Mouse (Mus musculus) hindbrain, postnatal 0 days (tissue): ENCODE data around the gene Dcaf6. TPM values are rescaled to one million over a fixed set of nuclear protein-coding genes. Genes with fewer than 3 reads are reported as not detected.

Experiments used
- ATAC-seq: fragments of 200-750 bp; cut with Nextera tagmentation; 2 replicates; pipeline ENCODE4 v1.8.0; 2017; ENCODE audit warnings: mild to moderate bottlenecking, moderate TSS enrichment, moderate library complexity
- DNase-seq: peaks from one replicate; pipeline ENCODE4 v3.0.0-alpha.2; 2015; ENCODE audit warnings: low spot score
- H3K27ac ChIP-seq: fragments of 300-500 bp; sonication (generic); 2 replicates; pipeline ENCODE4 v1.5.1; 2014; ENCODE audit warnings: mild to moderate bottlenecking
- H3K27me3 ChIP-seq: fragments of 300-500 bp; sonication (generic); 2 replicates; pipeline ENCODE4 v1.6.1; 2014; ENCODE audit warnings: low read length, mixed read lengths; ENCODE audit not compliant: insufficient read depth
- H3K36me3 ChIP-seq: fragments of 300-500 bp; sonication (generic); 2 replicates; pipeline ENCODE4 v1.6.1; 2014; ENCODE audit warnings: low read length, mixed read lengths; ENCODE audit not compliant: insufficient read depth
- H3K4me1 ChIP-seq: fragments of 300-500 bp; sonication (generic); 2 replicates; pipeline ENCODE4 v1.6.1; 2014; ENCODE audit warnings: antibody characterized with exemption, low read length, mixed read lengths; ENCODE audit not compliant: insufficient read depth
- H3K4me2 ChIP-seq: fragments of 300-500 bp; sonication (generic); 2 replicates; pipeline ENCODE4 v1.6.1; 2014; ENCODE audit warnings: low read depth, mild to moderate bottlenecking, low read length, moderate library complexity, mixed read lengths
- H3K4me3 ChIP-seq: fragments of 300-500 bp; sonication (generic); 2 replicates; pipeline ENCODE4 v1.5.1; 2014; ENCODE audit warnings: low read length
- H3K9ac ChIP-seq: fragments of 300-500 bp; sonication (generic); replicated peaks from 2 replicates; pipeline ENCODE4 v1.6.1; 2014; ENCODE audit warnings: mild to moderate bottlenecking, low read length, moderate library complexity, mixed read lengths
- H3K9me3 ChIP-seq: fragments of 300-500 bp; sonication (generic); 2 replicates; pipeline ENCODE4 v1.6.1; 2016; ENCODE audit warnings: low read length, mixed read lengths
- CTCF ChIP-seq: IDR thresholded peaks from 2 replicates; pipeline ENCODE4 v1.5.1; 2016; ENCODE audit warnings: antibody characterized with exemption, control low read depth, low read depth
- WGBS: fragments of 180-500 bp; shearing (Covaris S2); extraction: QIAGEN DNeasy Blood & Tissue Kit; methylation state at CpG from one replicate; pipeline ENCODE4 v1.1.7; 2014; 5-methylcytosine and 5-hydroxymethylcytosine counted together
- polyA plus RNA-seq: library from polyadenylated mRNA; unstranded; fragments of >200 nt; fragmentation: Nextera tagmentation; extraction: Ambion mirVana; gene quantifications from 2 replicates; pipeline ENCODE4 v1.2.1, GENCODE M21; 2015
- total RNA-seq: library from RNA; depleted of rRNA; stranded (reverse); fragments of >200 nt; gene quantifications from 2 replicates; pipeline ENCODE4 v1.2.3, GENCODE M21; 2014

The Dcaf6 gene
- total and polyA plus RNA-seq, 2 experiments from 2014 or later: 19.2 to 32.9 TPM

- Histone ChIP-seq H3K9ac (peak overlapping the region; percentile 85), H3K27ac (peak overlapping the region; percentile 95), H3K4me1 (peaks cover 5% of the 10 kb centered on the region; the same call in 1 of the 2 replicates), H3K36me3 (no peaks in the 10 kb centered on the region), H3K9me3 (no peaks in the 10 kb centered on the region), H3K4me2 (peak overlapping the region; percentile 90), H3K4me3 (peak overlapping the region; percentile 93), H3K27me3 (no peaks in the 10 kb centered on the region)
- TF ChIP-seq CTCF: no peak
- ATAC-seq (no peak), DNase-seq (peak; percentile 42)
- WGBS: under 1% methylated on average over 58 of the region's 60 CpGs
Observed at GRCm38 (mm10) chr1:165459503-165460181, 633 bp downstream of the Dcaf6 start.

GRCm38 (mm10) chr1:165459041-165459502, 1.2 kb downstream of the Dcaf6 start:
- Histone ChIP-seq H3K4me1 (peaks cover 5% of the 10 kb centered on the region; the same call in 1 of the 2 replicates), H3K9ac (peak overlapping the region; percentile 85), H3K27ac (0 out of 2 replicates have a peak overlapping the region, but pooled peaks have one; percentile 95), H3K9me3 (no peaks in the 10 kb centered on the region), H3K36me3 (no peaks in the 10 kb centered on the region), H3K4me2 (peak overlapping the region; percentile 90), H3K4me3 (peak overlapping the region; percentile 93), H3K27me3 (no peaks in the 10 kb centered on the region)
- DNase-seq (no peak), ATAC-seq (no peak)
- no peak for TF ChIP-seq CTCF
- 22% methylated on average over 7 of the region's 7 CpGs for WGBS

GRCm38 (mm10) chr1:165441719-165442118, 18.6 kb downstream of the Dcaf6 start:
- Histone ChIP-seq H3K4me3 (no peak overlapping the region), H3K27ac (no peak overlapping the region), H3K36me3 (no peaks in the 10 kb centered on the region), H3K9me3 (peaks cover under 1% of the 10 kb centered on the region; the same call in 1 of the 2 replicates), H3K27me3 (no peaks in the 10 kb centered on the region), H3K4me1 (no peaks in the 10 kb centered on the region), H3K4me2 (no peak overlapping the region), H3K9ac (no peak overlapping the region)
- no peak for TF ChIP-seq CTCF
- 83% methylated on average over 3 of the region's 3 CpGs for WGBS
- ATAC-seq (no peak), DNase-seq (no peak)

- H3K27ac ChIP-seq: no peak overlapping the region
- H3K36me3 ChIP-seq: no peaks in the 10 kb centered on the region
- H3K4me1 ChIP-seq: no peaks in the 10 kb centered on the region
- H3K4me2 ChIP-seq: no peak overlapping the region
- no peak overlapping the region for H3K9ac ChIP-seq
- no peak for DNase-seq
- TF ChIP-seq CTCF: no peak
- H3K27me3 ChIP-seq: no peaks in the 10 kb centered on the region
- peaks cover 6% of the 10 kb centered on the region for H3K9me3 ChIP-seq
- H3K4me3 ChIP-seq: no peak overlapping the region
- ATAC-seq: no peak
Observed at GRCm38 (mm10) chr1:165441201-165441600, 19.1 kb downstream of the Dcaf6 start.

GRCm38 (mm10) chr1:165440788-165441187, 19.5 kb downstream of the Dcaf6 start:
- Histone ChIP-seq H3K4me2 (no peak overlapping the region), H3K9ac (no peak overlapping the region), H3K36me3 (no peaks in the 10 kb centered on the region), H3K4me1 (no peaks in the 10 kb centered on the region), H3K9me3 (peaks cover 6% of the 10 kb centered on the region), H3K4me3 (no peak overlapping the region), H3K27ac (no peak overlapping the region), H3K27me3 (no peaks in the 10 kb centered on the region)
- no peak for DNase-seq
- no peak for TF ChIP-seq CTCF
- 85% methylated on average over 3 of the region's 3 CpGs for WGBS
- ATAC-seq: no peak

- no peak overlapping the region for H3K4me3 ChIP-seq
- TF ChIP-seq CTCF: no peak
- no peaks in the 10 kb centered on the region for H3K27me3 ChIP-seq
- H3K9ac ChIP-seq: no peak overlapping the region
- no peaks in the 10 kb centered on the region for H3K36me3 ChIP-seq
- H3K27ac ChIP-seq: no peak overlapping the region
- H3K9me3 ChIP-seq: peaks cover 6% of the 10 kb centered on the region
- DNase-seq (no peak), ATAC-seq (no peak)
- H3K4me2 ChIP-seq: no peak overlapping the region
- WGBS: 92% methylated on average over 1 of the region's 1 CpGs
- no peaks in the 10 kb centered on the region for H3K4me1 ChIP-seq
Observed at GRCm38 (mm10) chr1:165438289-165439021, 21.8 kb downstream of the Dcaf6 start.
